Mouse (Mus musculus): ENCODE data around the gene Rnf168.
A peak's percentile ranks its signal among the peaks of the same experiment; 100 is the strongest.

GRCm38 (mm10) chr16:32246952-32247370, 30.3 kb upstream of the Rnf168 start, which contains the start of the genes Fbxo45 and Wdr53:
- TF ChIP-seq CTCF (IDR thresholded peaks at IDR 0.05; ENCODE audit: control insufficient read depth, insufficient read depth, insufficient read length) (no peak), MYOD1 (IDR thresholded peaks at IDR 0.05; ENCODE audit: control insufficient read depth, insufficient read length, low read depth) (no peak), MAX (IDR thresholded peaks at IDR 0.05) (peak; percentile 77)
